Mouse (Mus musculus): Measurements from ENCODE around the gene Hapln4. TPM values are rescaled to one million over a fixed set of nuclear protein-coding genes. Genes with fewer than 3 reads are reported as not detected.

Gene Hapln4
- 0.36 and 0.43 TPM in 2 replicates for polyA plus RNA-seq (2012; rRNA removed)

DNA sequence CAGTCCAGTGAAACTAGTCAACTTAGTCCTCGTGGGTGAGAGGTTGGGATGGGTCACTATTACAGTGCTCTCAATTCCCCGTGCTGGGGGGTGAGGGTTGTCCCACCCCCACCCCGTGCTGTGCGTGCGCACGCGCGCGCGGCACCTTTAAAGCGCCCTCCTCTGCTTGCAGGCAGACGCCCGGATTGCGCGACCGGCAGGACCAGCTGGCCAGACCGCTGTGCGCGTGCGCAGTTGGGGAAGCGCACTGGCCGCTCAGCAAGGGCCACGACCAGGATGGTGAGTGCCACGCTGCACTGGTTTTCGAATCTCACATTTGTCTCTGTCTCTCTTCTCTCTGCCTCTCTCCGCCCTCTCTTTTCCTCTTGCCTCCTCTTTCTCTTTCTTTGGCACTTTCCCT, at the start of gene Hapln4:
Hapln4 (plus strand) TSS at position 173 of the 400 bp plus-strand sequence.

DNA sequence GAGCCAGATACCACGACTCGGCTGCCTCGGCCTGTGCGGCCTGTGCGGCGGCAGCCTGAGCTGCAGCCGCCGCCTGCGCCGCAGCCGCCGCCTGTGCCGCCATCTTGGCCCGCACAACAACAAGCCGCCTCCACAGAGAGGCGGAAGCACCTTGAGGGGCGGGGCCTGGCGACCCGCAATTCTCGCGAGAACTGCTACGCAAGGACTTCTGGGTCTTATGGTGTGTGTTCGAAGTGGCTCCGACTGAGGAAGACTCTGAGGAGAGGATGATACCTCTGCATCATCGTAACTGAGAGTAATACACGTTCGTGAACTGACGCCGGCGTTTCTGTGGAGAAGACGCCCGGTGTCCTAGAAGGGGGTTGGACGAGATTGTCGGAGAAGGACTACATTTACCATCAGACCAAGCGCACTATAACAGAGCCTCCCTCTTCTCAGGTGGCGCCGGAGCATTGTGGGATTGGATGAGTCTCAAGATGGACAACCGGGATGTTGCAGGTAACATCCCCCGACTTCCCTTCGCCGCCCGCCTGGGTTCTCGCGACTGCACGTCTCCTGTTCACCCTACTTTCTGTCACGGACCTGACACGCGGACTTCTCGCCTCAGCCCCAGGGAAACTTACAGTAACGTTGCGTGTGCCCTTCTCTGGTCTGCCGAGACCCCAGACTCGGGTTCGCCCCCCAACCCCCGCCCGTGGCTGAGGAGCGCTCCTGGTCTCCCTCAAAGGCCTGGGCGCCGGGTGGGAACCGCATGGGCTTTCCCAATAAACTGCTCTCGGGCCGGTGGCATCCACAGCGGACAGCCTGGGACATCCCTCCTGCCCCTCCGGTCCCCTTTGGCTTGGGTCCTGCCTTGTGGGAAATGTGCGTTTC, 40.4 kb upstream of the Hapln4 start, which contains the start of the genes Mau2 and Sugp1:
Mau2 (minus strand) TSS at position 152 of the 873 bp plus-strand sequence.
Sugp1 (plus strand) TSS at position 231 of the 873 bp plus-strand sequence.

DNA sequence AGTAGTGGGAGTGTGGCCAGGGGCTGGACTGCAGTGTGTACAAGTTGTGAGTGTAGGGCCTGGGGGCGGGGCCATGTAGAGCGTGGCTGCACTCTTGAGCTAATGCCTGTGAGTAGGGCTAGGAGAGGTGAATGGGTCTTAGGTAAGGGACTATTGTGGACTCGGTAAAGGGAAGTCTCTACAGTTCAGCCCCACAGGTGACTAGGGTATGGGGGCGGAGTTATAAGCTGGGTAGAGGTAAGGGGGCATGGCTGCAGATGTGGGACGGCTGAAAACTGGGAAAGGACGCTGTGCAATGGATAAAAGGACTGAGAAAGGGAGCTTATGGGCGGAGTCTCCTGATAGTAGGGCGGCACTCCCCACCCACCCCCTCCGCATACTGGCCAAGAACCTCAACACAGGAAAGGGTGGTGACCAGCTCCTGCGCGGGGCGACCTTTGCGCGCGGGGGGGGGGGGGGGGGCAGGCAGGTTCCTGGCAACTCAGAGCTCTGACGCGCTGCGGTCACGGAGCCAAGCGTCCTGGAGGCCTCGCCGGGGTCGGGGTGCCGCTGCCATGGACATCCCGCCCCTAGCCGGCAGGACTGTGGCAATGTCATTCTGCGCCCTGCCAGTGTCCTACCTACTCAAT, 10.7 kb upstream of the Hapln4 start, which contains the start of gene Tm6sf2:
Tm6sf2 (plus strand) TSS at position 484 of the 629 bp plus-strand sequence.

DNA sequence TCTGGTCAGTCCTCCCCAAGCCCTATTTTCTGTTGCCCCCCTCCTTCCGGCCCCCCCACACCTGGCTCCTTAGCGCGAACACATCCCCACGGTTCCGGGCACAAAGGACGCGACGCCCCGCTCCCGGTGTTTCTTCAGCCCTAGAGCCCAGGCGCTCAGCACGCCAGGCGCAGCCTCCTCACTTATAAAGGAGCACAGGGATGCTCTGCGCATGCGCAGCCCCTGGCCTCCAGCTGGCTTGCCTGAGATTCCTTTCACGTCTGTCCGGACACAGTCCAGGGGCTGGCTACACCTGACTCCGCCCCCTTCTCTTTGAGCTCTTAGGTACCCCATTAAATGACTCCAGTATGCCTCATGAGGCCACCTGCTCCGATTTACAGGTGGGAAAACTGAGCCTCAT, 37.4 kb downstream of the Hapln4 start, which contains the start of gene Ncan:
Ncan (minus strand) TSS at position 207 of the 400 bp plus-strand sequence.

DNA sequence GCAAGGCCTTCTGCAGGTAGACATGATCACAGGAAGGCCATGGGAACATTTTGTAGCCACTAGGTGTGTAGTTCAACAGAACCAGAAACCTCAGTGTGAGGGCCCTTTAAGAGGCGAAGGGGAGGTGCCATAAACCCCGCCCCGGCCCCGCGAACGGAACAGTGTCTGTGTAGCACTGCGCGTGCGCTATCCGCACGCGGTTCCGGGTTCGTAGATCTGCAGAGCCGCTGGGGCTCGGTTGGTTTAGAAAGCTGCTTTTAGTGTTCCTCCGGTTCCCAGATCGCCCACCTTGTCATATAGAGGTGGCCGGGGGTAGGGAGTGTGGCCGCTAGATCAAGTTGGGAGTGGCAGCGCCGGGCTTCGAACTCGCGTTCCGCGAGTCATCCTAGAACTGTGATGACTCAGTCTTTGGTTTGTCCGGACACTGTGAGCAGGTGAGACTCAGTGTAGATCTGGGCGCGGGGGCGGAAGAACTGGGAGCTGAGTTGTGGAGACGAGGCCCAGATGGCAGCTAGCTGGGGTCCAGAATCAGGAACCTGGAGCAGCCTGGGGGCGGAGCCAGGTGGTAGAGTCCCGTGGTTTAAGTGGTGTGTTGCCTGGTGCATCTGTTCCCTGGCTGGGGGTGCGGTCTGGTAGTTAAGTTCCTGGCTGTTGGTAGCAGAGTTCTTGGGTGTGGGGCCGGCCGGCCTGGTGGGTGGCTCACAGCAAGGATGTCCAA, 48.1 kb downstream of the Hapln4 start, which contains the start of gene Nr2c2ap:
Nr2c2ap (plus strand) TSS at position 168 of the 718 bp plus-strand sequence.

DNA sequence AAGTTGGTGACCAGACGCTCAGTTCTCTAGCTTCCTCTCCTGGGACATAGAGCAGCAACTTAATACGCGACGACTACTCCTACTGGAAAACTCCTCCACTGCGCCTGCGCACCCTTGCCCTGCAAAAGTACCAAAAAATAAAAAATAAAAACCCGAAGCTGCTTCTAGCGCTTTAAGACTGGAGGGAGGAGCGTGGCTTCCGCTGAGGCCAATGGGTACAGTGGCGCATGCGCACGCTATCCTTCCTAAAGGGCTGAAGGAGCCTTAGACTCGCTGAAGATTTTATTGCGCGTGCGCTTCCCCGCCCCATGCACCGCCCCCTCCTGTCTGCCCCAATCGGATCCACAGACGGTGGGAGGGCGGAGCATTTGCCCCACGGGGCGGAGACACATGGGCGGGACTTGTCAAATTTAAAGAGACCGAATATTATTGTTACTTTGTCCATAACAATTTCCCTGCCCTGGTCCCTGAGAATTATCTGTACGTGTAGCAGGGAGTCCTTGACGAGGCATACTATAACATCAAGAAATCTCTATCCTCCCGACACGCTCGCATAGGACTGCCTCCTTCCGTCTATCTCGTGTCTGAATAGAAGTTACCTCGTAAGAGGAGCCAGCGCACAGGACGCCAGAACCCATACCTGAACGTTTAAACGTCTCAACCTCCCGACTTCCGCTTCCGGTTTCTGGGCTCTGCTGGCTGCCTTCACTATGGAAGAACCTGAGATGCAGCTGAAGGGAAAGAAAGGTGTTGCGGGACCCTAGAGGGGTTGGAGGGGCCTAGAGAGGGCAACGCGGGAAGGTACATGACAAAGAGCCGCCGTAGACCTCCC, 56.0 kb downstream of the Hapln4 start, which contains the start of the genes Rfxank, Borcs8 and Mef2b:
Rfxank (minus strand) TSS at position 129 of the 832 bp plus-strand sequence.
Borcs8 (plus strand) TSS at position 474 of the 832 bp plus-strand sequence.
Mef2b (plus strand) TSS at position 686 of the 832 bp plus-strand sequence.

Other genes with a start within 250 kb of the Hapln4 start
- 3.6 and 4.0 TPM in 2 replicates for gene Cilp2, start 195.8 kb upstream of the Hapln4 start, polyA plus RNA-seq (2012; rRNA removed)
- 0.35 and 0.53 TPM in 2 replicates for gene Tssk6, start 181.3 kb upstream of the Hapln4 start, polyA plus RNA-seq (2012; rRNA removed)
- 111 TPM in 2 replicates for gene Ndufa13, start 180.9 kb upstream of the Hapln4 start, polyA plus RNA-seq (2012; rRNA removed)
- 9.4 and 9.6 TPM in 2 replicates for gene Yjefn3, start 180.7 kb upstream of the Hapln4 start, polyA plus RNA-seq (2012; rRNA removed)
- gene Gatad2a, start 87.1 kb upstream of the Hapln4 start, polyA plus RNA-seq (2012; rRNA removed), result 37.4 and 38.1 TPM in 2 replicates
- 106 and 108 TPM in 2 replicates for gene Mau2, start 40.7 kb upstream of the Hapln4 start, polyA plus RNA-seq (2012; rRNA removed)
- gene Sugp1, start 40.6 kb upstream of the Hapln4 start, polyA plus RNA-seq (2012; rRNA removed), result 34.3 TPM in 2 replicates
- gene Tm6sf2, start 10.5 kb upstream of the Hapln4 start, polyA plus RNA-seq (2012; rRNA removed), result 7.4 and 8.5 TPM in 2 replicates
- 71.2 and 75.0 TPM in 2 replicates for gene Ncan, start 37.4 kb downstream of the Hapln4 start, polyA plus RNA-seq (2012; rRNA removed)
- 22.3 and 23.8 TPM in 2 replicates for gene Nr2c2ap, start 47.9 kb downstream of the Hapln4 start, polyA plus RNA-seq (2012; rRNA removed)
- 21.1 and 22.6 TPM in 2 replicates for gene Rfxank, start 55.7 kb downstream of the Hapln4 start, polyA plus RNA-seq (2012; rRNA removed)
- 99.4 and 109 TPM in 2 replicates for gene Borcs8, start 56.0 kb downstream of the Hapln4 start, polyA plus RNA-seq (2012; rRNA removed)
- gene Mef2b, start 56.3 kb downstream of the Hapln4 start, polyA plus RNA-seq (2012; rRNA removed), result 0.38 and 0.41 TPM in 2 replicates
- 91.8 and 98.7 TPM in 2 replicates for gene Tmem161a, start 88.9 kb downstream of the Hapln4 start, polyA plus RNA-seq (2012; rRNA removed)
- gene Slc25a42, start 128.8 kb downstream of the Hapln4 start, polyA plus RNA-seq (2012; rRNA removed), result 23.3 and 27.3 TPM in 2 replicates
- 144 and 152 TPM in 2 replicates for gene Sugp2, start 150.8 kb downstream of the Hapln4 start, polyA plus RNA-seq (2012; rRNA removed)
- gene Armc6, start 151.0 kb downstream of the Hapln4 start, polyA plus RNA-seq (2012; rRNA removed), result 81.8 and 84.9 TPM in 2 replicates
- 74.1 and 85.3 TPM in 2 replicates for gene Homer3, start 199.4 kb downstream of the Hapln4 start, polyA plus RNA-seq (2012; rRNA removed)
- 59.2 and 61.1 TPM in 2 replicates for gene Ddx49, start 219.0 kb downstream of the Hapln4 start, polyA plus RNA-seq (2012; rRNA removed)
- 281 and 299 TPM in 2 replicates for gene Cope, start 219.1 kb downstream of the Hapln4 start, polyA plus RNA-seq (2012; rRNA removed)
- 27.7 and 27.9 TPM in 2 replicates for gene Cers1, start 232.3 kb downstream of the Hapln4 start, polyA plus RNA-seq (2012; rRNA removed)
- 13.2 and 14.1 TPM in 2 replicates for gene Gdf1, start 246.4 kb downstream of the Hapln4 start, polyA plus RNA-seq (2012; rRNA removed)

Data from central nervous system, embryonic 14 days (tissue).